Mouse (Mus musculus) spleen, postnatal 36 days (tissue): ENCODE data around the gene Gm44502.
A peak's percentile ranks its signal among the peaks of the same experiment; 100 is the strongest.

ENCODE experiments used
- DNase-seq, 2 experiments: peaks; one replicate each; pipeline ENCODE4 v3.0.0; 2022; ENCODE audit warnings: low spot score in 2 of 2, mixed read lengths in 1 of 2

Gene Gm44502

DNA sequence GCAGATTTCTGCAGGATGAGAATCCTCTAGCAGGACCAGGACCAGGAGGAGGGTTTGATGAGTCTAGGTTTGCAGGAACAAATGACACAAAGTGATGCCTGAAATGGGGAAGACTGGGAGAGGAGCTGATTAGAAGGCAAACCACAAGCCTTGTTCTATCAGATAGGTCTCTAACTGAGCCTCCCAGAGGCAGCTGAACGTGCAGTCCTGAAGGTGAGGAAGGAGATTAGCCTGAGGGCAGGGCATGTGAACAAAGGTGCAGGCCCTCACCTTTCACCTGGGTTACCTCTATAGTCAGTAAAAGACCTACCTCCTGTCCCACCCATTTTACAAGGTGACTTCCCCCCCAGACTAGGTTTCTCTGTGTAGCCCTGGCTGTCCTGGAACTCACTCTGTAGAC, 29.8 kb downstream of the Gm44502 start:
- no peak for DNase-seq

DNA sequence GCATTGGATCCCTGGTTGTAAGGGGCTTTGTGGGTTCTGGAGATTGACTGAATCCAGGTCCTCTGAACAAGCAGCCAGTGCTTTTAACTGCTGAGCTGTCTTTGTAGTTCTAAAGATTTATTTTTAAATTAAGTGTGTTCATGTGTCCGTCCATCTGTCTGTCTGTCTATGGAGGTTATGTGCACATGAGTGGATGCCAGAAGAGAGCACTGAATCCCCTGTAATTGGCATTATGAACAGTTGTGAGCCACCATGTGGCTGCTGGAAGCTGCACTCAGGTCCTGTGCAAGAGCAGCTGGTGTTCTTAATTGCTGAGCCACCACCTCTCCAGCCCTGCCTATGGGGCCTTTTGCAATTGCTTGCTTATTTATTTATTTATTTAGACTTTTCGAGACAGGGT, 31.4 kb downstream of the Gm44502 start:
- no peak for DNase-seq

DNA sequence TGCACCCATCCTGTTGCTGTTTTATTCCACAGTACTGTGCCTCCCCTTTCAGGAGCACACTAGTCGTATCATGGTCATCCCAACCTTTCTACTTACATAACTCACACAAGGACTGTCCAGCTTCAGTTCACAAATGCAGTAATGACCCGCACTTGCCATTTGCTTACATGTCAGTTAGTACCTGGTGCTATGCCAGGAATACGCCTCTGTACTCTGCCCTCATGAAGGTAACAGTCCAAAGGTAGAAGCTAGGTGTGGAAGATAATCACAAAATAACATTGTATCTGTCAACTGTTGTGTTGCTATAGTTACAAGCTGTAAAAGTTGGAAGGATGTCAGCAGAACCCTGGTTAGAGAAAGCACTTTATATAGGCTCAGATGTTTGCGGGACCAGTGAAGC, 32.6 kb downstream of the Gm44502 start:
- no peak for DNase-seq

DNA sequence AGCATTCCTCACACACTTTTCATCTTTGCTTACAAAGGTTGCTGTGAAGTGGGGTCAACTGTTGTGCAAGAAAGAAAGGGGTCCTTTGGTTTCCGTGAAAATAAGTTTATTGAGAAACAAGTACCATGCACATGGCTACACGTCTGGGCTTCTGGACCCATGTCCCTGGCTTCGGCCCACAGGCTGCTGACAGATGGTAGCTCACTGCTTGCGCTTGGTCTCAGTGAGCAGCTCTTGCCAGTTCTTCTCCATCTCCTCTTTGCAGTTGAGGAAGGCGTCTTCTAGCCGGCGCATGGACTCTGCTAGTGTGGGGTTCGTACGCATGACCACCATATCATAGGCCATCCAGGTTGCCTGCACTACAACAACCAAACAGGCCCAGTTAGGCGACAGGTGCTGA, 39.4 kb downstream of the Gm44502 start:
- no peak for DNase-seq

DNA sequence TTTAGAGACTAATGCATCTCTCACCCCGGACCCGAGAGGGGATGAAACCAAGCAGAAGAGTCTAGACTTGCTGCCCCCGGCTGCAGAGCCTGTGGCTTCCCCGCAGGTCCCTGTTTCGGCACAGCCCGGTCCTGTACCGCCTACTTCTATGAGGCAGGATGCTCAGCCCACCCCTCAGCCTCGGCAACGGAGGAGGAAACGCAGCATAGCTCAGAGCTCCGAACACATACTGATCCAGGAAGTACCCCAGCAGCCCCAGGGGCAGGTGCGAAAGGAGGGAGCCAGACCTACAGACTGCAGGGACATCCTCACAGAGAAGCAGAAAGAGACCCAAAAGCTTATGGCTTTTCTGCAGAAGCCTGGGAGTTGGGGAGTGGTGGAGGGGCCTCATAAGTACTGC, 42.4 kb downstream of the Gm44502 start:
- DNase-seq = no peak

DNA sequence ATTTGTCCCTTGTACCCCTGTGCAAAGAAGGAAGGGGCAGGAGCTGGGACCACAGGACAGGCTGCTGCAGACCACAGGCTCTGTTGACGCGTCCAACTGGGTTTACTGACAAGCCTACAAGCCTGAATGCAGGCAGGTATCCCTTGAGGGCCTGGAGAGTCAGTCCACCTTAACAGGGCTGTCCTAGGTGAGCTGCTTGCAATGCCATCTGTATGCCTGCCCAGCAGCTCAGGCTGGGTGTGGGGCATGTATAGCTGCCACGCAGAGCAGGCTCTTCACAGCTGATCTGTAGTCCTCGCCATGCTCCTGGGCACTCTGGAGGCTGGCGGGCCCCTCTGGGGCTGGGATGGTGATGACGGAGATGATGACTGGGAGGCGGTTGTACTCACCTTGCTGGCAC, 44.9 kb downstream of the Gm44502 start, which contains the start of gene Klhdc7b:
TSS of gene Klhdc7b (plus strand) at position 301 of the 400 bp plus-strand sequence.
- no peak for DNase-seq

DNA sequence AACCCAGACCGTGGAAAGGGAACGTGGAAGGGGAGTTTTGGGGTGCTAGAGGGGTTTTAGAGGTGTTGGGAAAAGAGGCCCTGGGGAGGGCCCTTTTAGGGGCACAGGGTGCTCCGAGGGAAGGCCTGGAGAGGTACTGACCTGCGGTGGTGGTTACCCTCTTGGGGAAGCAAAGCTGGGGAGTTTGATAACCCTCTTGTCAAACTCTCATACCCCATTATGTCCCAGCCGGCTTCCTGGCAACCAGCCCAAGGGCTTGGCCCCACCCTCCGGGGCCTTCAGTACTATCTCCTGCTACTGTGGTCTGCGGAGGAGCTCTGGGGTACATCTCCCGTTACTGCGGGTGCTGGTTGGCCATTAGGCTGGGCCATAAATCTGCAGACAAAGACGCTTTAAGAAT, 50.1 kb downstream of the Gm44502 start:
- DNase-seq = peak; percentile 43 to 51

- DNase-seq = no peak
Measured at GRCm38 (mm10) chr15:89378831-89379401, 50.6 kb downstream of the Gm44502 start, which contains the start of gene Odf3b. Odf3b (minus strand) TSS chr15:89379282.

- DNase-seq = no peak
Measured at GRCm38 (mm10) chr15:89377938-89378828, 51.3 kb downstream of the Gm44502 start.

GRCm38 (mm10) chr15:89377362-89377761, 52.1 kb downstream of the Gm44502 start:
- DNase-seq = no peak

GRCm38 (mm10) chr15:89376957-89377356, 52.5 kb downstream of the Gm44502 start, which contains the start of gene Tymp:
Tymp (minus strand) TSS chr15:89377039.
- DNase-seq = no peak

- no peak for DNase-seq
Measured at GRCm38 (mm10) chr15:89376040-89376439, 53.5 kb downstream of the Gm44502 start.

DNA sequence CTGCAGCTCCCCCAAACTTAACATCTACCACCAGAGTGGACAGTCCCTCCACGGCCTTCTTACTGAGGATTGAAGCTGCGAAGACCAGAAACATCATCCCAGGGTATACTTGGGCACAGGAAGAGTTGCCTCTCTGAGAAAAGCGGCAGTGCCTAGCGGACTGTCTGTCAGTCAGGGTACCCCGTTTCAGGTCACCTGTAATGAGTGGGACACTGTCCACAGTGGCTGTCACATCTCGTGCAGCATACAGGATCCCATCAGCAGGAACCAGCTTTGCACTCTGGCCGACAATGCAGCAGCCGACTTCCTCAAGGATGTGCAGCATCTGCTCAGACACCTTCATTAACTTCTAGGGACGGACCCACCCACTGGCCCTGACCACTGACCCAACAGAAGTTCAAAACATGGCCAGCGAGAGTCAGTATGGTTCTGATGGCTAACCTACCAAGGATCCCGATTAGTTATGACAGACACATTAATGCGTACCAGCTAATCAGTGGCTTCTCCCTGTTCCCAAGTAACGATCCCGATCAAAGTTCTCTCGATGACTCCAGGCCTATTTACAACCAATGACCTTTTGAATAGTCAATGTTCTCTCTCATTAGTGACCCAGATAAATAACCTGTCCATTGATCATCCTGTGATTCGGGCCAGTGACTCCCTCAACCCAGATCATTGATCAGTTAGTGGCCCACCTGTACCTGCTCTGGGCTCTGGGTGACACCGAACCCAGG, 54.5 kb downstream of the Gm44502 start:
- DNase-seq = no peak

DNA sequence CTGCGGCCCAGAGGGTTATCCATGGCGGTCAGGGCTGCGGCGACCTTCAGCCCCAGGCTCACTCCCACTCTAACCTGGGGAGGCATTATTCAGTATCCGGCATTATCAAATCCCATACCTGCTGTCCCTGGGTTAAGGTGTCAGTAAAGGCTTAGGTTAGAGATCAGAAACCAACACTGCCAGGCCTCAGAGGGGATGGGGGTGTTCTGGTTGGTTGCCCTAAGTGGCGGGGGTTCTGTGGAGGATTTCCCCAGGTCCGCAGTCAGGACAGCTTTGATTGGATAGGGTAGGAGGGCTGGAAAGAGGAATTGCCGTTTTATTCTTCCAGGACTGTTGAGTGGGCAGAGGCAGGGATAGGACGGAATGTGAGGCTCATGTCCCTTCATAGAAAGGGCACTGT, 55.2 kb downstream of the Gm44502 start:
- DNase-seq = no peak

GRCm38 (mm10) chr15:89373762-89374248, 55.7 kb downstream of the Gm44502 start, which contains the start of gene Sco2:
Sco2 (minus strand) TSS chr15:89373846.
- DNase-seq = peak; percentile 85 to 88

- peak; percentile 81 to 85 for DNase-seq
Measured at GRCm38 (mm10) chr15:89373027-89373761, 56.3 kb downstream of the Gm44502 start.

GRCm38 (mm10) chr15:89372536-89372935, 57.0 kb downstream of the Gm44502 start:
- DNase-seq = no peak

GRCm38 (mm10) chr15:89372068-89372467, 57.4 kb downstream of the Gm44502 start:
- DNase-seq = no peak
